Mouse (Mus musculus): Measurements from ENCODE around the gene Cerk.

- TF ChIP-seq POLR2A (IDR thresholded peaks at IDR 0.05; ENCODE audit: control insufficient read depth, low read depth, low read length): no peak
- no peak for TF ChIP-seq CTCF (IDR thresholded peaks at IDR 0.05; ENCODE audit: control insufficient read depth, insufficient read depth, insufficient replicate concordance, low read depth, low read length)
Measured at GRCm38 (mm10) chr15:86093236-86093635, 92.7 kb downstream of the Cerk start.
